Mouse (Mus musculus): ENCODE data around the gene Eef2k. TPM values are rescaled to one million over a fixed set of nuclear protein-coding genes. Genes with fewer than 3 reads are reported as not detected.

Gene Eef2k
- polyA plus RNA-seq, 1 experiment from 2014 or later: 20.6 TPM

DNA sequence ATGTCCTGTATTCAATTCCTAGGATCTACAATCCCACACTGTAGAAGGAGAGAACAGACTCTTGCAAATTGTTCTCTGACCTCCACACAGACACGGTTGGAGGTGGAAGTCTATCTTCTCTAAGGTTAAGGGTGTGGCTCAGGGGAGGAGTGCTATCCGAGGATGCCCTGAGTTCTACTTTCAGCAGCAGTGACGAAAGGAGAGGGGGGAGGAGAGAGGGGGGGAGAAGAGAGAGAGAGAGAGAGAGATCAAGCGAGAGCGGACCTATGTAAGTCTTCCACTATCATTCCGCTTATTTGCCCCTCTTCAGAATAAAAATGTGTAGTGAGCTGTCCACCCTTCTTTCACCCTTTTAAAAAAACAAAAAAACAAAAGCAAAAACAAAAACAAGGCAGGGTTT lies 8.2 kb upstream of the Eef2k start:
- Histone ChIP-seq H3K4me3 (replicated peaks) (peak overlapping the region; percentile 49), H3K27ac (no peak overlapping the region), H3K27me3 (peaks cover 43% of the 10 kb centered on the region), H3K4me2 (peak overlapping the region; percentile 56), H3K9ac (no peak overlapping the region), H3K36me3 (replicated peaks) (no peaks in the 10 kb centered on the region), H3K9me3 (no peaks in the 10 kb centered on the region), H3K4me1 (peaks cover 14% of the 10 kb centered on the region)
- 51% methylated on average over 6 of the region's 6 CpGs for WGBS
- no peak for ATAC-seq (ENCODE audit: low FRiP score)

DNA sequence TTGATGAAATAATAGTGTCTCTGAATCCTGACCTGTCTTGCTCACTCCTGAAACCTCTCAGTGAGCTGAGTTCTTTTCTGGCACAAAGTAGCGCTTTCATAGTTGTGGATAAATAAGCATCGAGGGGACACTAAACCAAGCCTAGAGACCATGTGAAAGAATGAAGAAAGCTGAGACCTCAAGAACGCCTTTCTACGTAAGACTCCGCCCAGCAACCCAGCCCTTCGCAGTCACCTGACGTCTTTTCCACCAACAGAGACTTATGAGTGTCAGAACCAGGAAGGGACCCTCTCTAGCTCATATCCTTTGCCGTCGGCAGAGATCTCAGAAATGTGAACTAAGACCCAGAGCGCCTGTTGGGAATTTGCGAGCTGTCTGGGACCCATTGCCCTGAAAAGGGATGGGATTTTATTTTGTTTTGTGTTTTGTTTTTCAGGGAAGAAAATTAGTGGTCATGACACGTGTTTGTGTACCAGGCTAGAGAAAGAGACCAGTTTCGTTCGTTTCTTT lies 7.7 kb upstream of the Eef2k start:
- Histone ChIP-seq H3K4me2 (peak overlapping the region; percentile 56), H3K27ac (no peak overlapping the region)
- peak; percentile 78 for ATAC-seq (ENCODE audit: low FRiP score)

DNA sequence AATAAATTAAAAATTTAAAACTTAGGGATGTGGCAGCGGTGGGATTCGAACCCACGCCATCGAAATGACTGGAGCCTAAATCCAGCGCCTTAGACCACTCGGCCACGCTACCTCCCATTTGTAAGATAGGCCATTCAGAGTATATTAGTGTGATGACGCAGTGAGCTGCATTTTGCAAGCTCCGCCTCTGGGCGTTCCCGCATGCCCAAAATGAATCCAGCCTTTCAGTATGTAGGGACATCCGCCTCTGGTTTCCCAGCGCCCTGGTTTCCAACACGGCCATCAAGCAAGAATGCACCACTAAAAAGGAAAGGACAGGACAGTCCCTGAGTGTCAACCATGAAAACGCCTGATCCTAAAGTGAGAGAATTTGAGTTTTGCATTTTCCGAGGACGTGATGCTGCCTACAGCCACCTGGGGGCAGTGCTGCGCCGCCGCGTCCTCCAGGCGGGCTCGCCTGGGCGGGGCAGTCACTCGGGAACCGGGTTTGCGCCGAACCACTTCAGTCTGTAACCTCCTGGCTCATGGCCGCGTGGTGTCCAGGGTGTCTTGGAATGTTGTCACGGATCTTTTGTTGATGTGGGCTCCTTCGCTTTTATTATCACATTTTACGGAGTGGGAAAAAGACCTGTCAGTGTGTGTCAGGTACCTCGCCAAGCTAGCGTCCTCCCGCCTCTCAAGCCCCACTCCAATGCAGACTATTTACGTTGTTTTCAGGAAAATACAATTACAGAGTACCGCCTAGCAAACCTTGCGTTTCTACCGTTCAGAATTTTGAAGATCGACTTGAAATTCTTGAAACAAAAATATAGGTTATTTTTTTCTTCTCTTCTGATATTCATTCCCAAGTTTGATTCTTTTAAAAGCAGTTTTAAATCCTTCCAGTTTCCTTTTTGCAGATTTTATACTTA lies 6.9 kb upstream of the Eef2k start:
- Histone ChIP-seq H3K27ac (peak overlapping the region; percentile 33), H3K36me3 (replicated peaks) (no peaks in the 10 kb centered on the region), H3K4me3 (replicated peaks) (peak overlapping the region; percentile 49), H3K9me3 (no peaks in the 10 kb centered on the region), H3K9ac (peak overlapping the region; percentile 50; the same call in 1 of the 2 replicates), H3K4me2 (peak overlapping the region; percentile 56), H3K4me1 (peaks cover 8% of the 10 kb centered on the region), H3K27me3 (peaks cover 35% of the 10 kb centered on the region)
- 1% methylated on average over 41 of the region's 41 CpGs for WGBS
- ATAC-seq (ENCODE audit: low FRiP score): peak; percentile 92

More for the DNA sequence above, 7.7 kb upstream of the Eef2k start:
- Histone ChIP-seq H3K36me3 (replicated peaks) (no peaks in the 10 kb centered on the region), H3K4me1 (peaks cover 14% of the 10 kb centered on the region), H3K4me3 (replicated peaks) (peak overlapping the region; percentile 49), H3K27me3 (peaks cover 38% of the 10 kb centered on the region), H3K9me3 (no peaks in the 10 kb centered on the region), H3K9ac (peak overlapping the region; percentile 18; the same call in 1 of the 2 replicates)
- WGBS: 11% methylated on average over 14 of the region's 14 CpGs

DNA sequence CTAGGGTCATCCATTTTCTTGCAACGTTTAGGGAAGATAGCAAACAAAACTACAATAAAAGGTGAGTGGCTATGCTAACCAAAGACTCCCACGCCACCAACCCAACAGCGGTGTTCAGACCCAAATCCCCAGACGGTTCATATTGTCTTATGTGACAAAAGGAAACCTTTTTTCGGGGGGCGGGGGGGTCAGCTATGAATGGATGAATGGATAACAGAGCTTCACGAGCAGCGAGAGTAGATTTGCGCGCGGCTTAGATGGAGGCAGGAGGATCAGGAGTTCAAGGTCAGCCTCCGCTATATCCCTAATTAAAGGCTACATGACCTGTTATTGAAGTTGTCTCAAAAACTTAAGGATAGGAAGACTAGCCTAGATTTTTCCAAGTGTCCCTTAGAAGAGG lies 6.3 kb upstream of the Eef2k start:
- H3K27me3 ChIP-seq: peaks cover 35% of the 10 kb centered on the region
- H3K9ac ChIP-seq: 0 out of 2 replicates have a peak overlapping the region, but pooled peaks have one; percentile 50
- H3K4me1 ChIP-seq: peaks cover 2% of the 10 kb centered on the region
- no peaks in the 10 kb centered on the region for H3K36me3 ChIP-seq (replicated peaks)
- 3% methylated on average over 12 of the region's 12 CpGs for WGBS
- no peak overlapping the region for H3K27ac ChIP-seq
- no peak for ATAC-seq (ENCODE audit: low FRiP score)
- peak overlapping the region; percentile 49 for H3K4me3 ChIP-seq (replicated peaks)
- no peaks in the 10 kb centered on the region for H3K9me3 ChIP-seq
- peak overlapping the region; percentile 56 for H3K4me2 ChIP-seq

DNA sequence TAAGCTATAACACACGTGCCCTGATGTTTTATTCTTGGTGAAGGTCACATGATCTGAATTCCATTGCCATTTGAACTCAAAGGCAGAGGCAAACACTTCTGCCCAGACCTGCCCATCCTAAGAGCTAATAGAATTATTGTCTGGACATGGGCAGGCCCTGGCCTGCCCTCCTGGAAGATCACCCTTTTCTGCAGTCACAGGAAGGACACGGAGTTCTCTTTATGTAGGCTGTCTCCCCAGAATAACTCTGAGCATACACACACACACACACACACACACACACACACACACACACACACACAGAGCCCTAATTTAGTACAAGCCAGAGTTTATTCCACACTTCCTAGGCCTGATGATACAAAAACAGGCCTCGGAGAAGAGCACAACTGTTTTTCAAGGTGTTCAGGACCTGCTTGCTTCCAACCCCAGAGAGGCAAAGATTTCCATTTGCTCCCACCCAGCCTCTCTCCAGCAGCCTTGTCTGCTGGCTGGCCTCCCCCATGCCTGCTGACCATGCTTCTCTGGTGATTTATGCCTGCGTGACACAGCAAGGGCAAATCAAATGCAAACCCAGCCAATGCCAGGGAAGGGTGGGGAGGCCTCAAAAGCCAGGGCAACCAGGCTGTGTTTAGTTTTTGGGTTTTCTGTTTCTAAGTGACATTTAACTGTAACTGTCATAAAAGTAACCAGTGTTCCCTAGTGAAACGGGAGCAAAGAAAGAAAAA lies 4.0 kb upstream of the Eef2k start:
- Histone ChIP-seq H3K36me3 (replicated peaks) (no peaks in the 10 kb centered on the region), H3K4me1 (peaks cover 2% of the 10 kb centered on the region), H3K27me3 (0 out of 2 replicates have a peak, but pooled peaks cover 17% of the 10 kb centered on the region), H3K27ac (no peak overlapping the region), H3K4me3 (replicated peaks) (no peak overlapping the region), H3K9me3 (no peaks in the 10 kb centered on the region), H3K9ac (no peak overlapping the region), H3K4me2 (no peak overlapping the region)
- 83% methylated on average over 5 of the region's 5 CpGs for WGBS
- ATAC-seq (ENCODE audit: low FRiP score): no peak

DNA sequence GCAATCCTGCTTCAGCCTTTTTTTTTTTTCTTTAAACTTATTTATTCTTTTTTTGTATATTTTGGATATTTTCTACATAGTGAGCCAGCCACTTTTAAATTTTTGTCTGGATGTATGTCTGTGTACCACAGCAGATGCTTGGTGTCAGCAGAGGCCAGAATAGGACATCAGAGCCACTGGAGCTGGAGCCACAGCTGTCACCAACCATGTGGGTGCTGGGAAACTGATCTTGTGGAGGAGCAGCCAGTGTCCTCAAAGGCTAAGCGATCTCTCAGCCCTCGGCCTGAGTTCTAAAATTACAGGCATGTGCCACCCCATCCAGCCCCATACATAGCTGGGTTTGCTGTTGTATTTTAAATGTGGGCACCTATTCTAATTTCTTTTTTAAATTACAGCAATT lies 2.8 kb upstream of the Eef2k start:
- no peak for ATAC-seq (ENCODE audit: low FRiP score)
- no peak overlapping the region for H3K4me3 ChIP-seq (replicated peaks)
- H3K27me3 ChIP-seq: peaks cover 14% of the 10 kb centered on the region
- H3K36me3 ChIP-seq (replicated peaks): no peaks in the 10 kb centered on the region
- no peaks in the 10 kb centered on the region for H3K9me3 ChIP-seq
- peaks cover 14% of the 10 kb centered on the region for H3K4me1 ChIP-seq
- no peak overlapping the region for H3K4me2 ChIP-seq
- H3K27ac ChIP-seq: no peak overlapping the region
- WGBS: 90% methylated on average over 2 of the region's 2 CpGs
- no peak overlapping the region for H3K9ac ChIP-seq

DNA sequence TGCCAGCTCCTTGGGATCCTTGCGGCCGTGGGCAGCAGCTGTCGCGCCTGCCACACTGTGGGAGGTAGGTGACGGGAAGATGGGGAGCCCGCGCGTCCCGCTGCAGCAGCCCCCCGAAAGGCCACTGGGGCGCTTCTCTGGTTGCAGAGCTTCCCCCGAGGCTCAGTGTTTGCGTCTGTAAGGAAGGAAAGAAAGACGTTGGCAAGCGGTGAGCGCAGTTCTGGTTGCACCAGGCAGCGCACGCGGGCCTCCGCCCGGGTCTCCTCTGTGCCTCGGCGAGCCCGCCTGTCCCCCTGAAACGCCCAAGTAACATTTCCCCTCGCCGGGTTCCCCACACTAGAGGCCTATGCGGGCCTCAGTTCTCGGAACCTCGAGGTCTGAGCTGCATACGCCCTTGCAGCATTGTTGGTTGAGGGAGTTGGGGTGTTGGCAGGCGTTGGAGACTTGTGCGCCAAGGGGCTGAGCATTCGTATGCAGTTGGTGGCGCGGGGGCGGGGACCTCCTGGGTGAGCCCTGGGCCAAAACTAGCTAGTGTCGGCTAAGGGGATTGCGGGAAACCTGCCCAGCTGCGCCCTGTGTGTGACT lies 498 bp downstream of the Eef2k start:
- peaks cover 19% of the 10 kb centered on the region for H3K4me1 ChIP-seq
- 0 out of 2 replicates have a peak, but pooled peaks cover 2% of the 10 kb centered on the region for H3K36me3 ChIP-seq (replicated peaks)
- peak overlapping the region; percentile 82 for H3K4me2 ChIP-seq
- no peaks in the 10 kb centered on the region for H3K9me3 ChIP-seq
- peak overlapping the region; percentile 67 for H3K4me3 ChIP-seq (replicated peaks)
- WGBS: under 1% methylated on average over 39 of the region's 40 CpGs
- peak overlapping the region; percentile 94 for H3K27ac ChIP-seq
- peak; percentile 75 for ATAC-seq (ENCODE audit: low FRiP score)
- peak overlapping the region; percentile 85 for H3K9ac ChIP-seq
- H3K27me3 ChIP-seq: peaks cover 37% of the 10 kb centered on the region

DNA sequence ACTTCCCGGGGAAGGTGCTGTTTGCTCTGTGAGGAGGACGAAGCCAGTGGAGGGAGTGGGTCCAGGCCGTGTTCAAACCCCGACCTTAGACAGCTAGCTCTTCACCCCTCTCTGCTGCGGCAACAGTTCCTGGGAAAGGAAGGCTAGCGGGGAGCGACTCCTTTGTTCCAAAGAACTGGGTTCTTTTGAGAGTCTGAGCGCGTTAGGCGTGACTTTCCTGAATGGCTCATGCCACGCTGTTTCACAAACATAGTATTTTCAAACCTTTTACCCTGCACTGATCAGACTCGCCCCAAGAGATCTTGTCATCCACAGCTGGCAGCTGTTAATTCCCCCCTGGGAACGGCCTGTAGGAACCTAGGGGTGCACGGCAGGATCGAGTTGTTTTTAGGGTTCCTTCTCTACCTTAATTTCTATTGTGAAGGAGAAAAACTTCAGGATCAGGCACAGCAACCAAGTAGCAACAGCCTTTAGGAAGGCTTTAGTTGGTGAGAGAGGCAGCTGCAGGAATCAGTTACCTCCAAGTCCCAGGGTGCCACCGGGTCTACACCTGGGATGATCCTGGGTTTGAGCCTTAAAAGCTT lies 1.3 kb downstream of the Eef2k start:
- Histone ChIP-seq H3K4me1 (peaks cover 19% of the 10 kb centered on the region), H3K4me3 (replicated peaks) (peak overlapping the region; percentile 67), H3K9ac (peak overlapping the region; percentile 85), H3K9me3 (no peaks in the 10 kb centered on the region), H3K27me3 (peaks cover 37% of the 10 kb centered on the region), H3K27ac (peak overlapping the region; percentile 94), H3K4me2 (peak overlapping the region; percentile 82), H3K36me3 (replicated peaks) (0 out of 2 replicates have a peak, but pooled peaks cover 2% of the 10 kb centered on the region)
- ATAC-seq (ENCODE audit: low FRiP score): no peak
- WGBS: 2% methylated on average over 16 of the region's 16 CpGs

DNA sequence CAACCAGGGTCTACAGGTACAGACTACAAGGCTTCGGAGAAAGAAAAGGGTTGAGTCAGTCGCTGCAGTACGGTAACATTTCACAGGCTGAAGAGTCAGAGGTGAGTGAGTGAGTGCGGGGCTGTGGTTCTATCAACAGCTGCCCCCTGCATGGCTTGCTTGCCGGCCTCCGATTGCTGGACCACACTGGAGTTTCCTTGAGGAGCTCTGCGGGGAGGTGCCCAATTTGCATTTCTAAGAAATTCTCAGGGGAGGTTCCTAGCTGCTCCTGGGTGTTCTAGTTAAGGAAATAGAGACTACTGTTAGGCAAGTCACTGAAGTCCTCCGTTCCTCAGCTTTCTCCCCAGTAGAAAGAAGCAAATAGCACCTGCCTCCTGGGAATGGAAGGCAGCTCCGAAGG lies 2.1 kb downstream of the Eef2k start:
- 5% methylated on average over 9 of the region's 9 CpGs for WGBS
- Histone ChIP-seq H3K4me3 (replicated peaks) (peak overlapping the region; percentile 67), H3K27ac (no peak overlapping the region), H3K9me3 (no peaks in the 10 kb centered on the region), H3K4me1 (peaks cover 19% of the 10 kb centered on the region), H3K27me3 (peaks cover 37% of the 10 kb centered on the region), H3K36me3 (replicated peaks) (0 out of 2 replicates have a peak, but pooled peaks cover 2% of the 10 kb centered on the region), H3K9ac (peak overlapping the region; percentile 85; the same call in 1 of the 2 replicates), H3K4me2 (peak overlapping the region; percentile 82)
- no peak for ATAC-seq (ENCODE audit: low FRiP score)

DNA sequence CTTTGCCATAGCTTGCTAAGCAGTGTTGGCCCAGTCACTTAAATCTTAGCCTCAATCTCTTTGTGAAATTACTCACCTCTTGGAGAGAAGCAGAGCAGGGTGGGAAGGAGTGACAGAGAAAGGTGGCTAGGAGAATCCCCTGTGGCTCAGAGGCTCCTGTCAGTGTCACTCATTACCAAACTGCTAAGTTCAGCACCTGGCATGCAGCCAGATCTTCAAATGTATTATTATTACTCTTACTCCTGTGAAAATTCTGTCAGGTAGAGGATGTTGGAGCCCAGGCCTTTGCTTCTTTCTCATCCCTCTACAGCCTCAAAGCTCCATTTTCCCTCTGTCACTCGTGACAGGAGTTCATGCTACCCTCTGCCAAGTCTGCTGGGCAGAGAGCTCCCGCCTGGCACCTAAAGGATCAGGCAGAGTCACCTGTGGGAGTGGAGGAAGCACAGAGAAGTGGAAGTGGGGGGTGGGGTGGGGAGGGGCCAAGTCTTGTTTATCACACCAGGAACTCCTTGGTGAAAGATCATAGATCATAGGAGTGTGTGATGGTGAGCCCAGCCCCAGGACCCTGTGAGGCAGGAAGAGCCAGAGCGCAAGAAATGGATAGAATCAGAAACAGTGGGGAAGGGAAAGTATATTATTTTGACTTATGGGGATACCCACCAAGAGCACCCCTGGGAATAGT lies 6.3 kb downstream of the Eef2k start:
- Histone ChIP-seq H3K4me1 (peaks cover 13% of the 10 kb centered on the region), H3K9ac (no peak overlapping the region), H3K9me3 (no peaks in the 10 kb centered on the region), H3K4me3 (replicated peaks) (no peak overlapping the region), H3K27me3 (peaks cover 26% of the 10 kb centered on the region), H3K4me2 (no peak overlapping the region), H3K27ac (no peak overlapping the region), H3K36me3 (replicated peaks) (0 out of 2 replicates have a peak, but pooled peaks cover 2% of the 10 kb centered on the region)
- 85% methylated on average over 3 of the region's 3 CpGs for WGBS
- no peak for ATAC-seq (ENCODE audit: low FRiP score)

DNA sequence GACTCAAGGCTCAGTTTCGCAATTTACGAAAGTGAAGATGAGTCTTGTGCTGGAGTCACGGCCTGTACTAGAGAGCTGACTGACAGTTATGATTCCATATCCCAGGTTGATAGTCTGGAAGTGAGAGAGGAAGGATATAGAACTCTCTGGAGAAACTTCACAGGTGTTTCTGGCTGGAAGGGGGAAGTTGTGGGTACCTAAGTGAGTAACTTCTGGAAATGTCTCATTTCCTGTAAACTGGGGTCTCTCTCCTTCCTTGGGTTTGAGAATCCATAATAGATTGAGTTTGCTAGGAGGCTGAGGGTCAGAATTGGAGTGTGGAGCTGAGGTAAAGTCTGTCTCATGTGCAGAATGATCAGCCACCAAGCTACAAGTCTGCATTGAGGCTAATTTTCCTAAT lies 7.5 kb downstream of the Eef2k start:
- H3K9ac ChIP-seq: no peak overlapping the region
- peaks cover 2% of the 10 kb centered on the region; the same call in 1 of the 2 replicates for H3K4me1 ChIP-seq
- H3K9me3 ChIP-seq: no peaks in the 10 kb centered on the region
- 0 out of 2 replicates have a peak, but pooled peaks cover 2% of the 10 kb centered on the region for H3K36me3 ChIP-seq (replicated peaks)
- 92% methylated on average over 3 of the region's 3 CpGs for WGBS
- no peak for ATAC-seq (ENCODE audit: low FRiP score)
- no peak overlapping the region for H3K4me3 ChIP-seq (replicated peaks)
- H3K27me3 ChIP-seq: peaks cover 19% of the 10 kb centered on the region; the same call in 1 of the 2 replicates
- no peak overlapping the region for H3K4me2 ChIP-seq
- H3K27ac ChIP-seq: no peak overlapping the region
